Mouse (Mus musculus) olfactory bulb, adult 2 months (tissue): ENCODE results near the gene Csf3.

ENCODE experiments used
- CTCF ChIP-seq: fragments of 200-500 bp; IDR thresholded peaks from 2 replicates; pipeline ENCODE4 v1.5.1; 2012; ENCODE audit warnings: low read depth, mild to moderate bottlenecking, low read length, moderate library complexity; ENCODE audit not compliant: insufficient read depth
- POLR2A ChIP-seq: fragments of 200-500 bp; IDR thresholded peaks from 2 replicates; pipeline ENCODE4 v1.6.1; 2012; ENCODE audit warnings: mild to moderate bottlenecking, low read depth, low read length, moderate library complexity; ENCODE audit not compliant: insufficient read depth

GRCm38 (mm10) chr11:98693201-98693600 lies 7.9 kb upstream of the Csf3 start:
- TF ChIP-seq POLR2A, result no peak
- no peak for TF ChIP-seq CTCF
